Mouse (Mus musculus) inflammation-experienced regulatory T-cells, adult 6 months (primary cell): Measurements from ENCODE around the gene Cmya5. TPM values are rescaled to one million over a fixed set of nuclear protein-coding genes. Genes with fewer than 3 reads are reported as not detected.

Experiments
- polyA plus RNA-seq, 3 experiments: library from polyadenylated mRNA; unstranded; fragments of 100-300 nt; shearing (Covaris generic); gene quantifications; one replicate each; pipeline ENCODE4 v1.2.1; 2017

Gene Cmya5
- polyA plus RNA-seq, 3 experiments from 2014 or later: 0.18 to 0.74 (median 0.63) TPM

Other genes starting within 250 kb of the Cmya5 start
- 10 to 100 TPM; 17.7 to 19.1 (median 18.4) TPM for gene Tent2, start 47.7 kb upstream of the Cmya5 start, polyA plus RNA-seq
- 1 to 10 TPM; 2.4 to 4.5 (median 4.1) TPM for gene Homer1, start 154.9 kb upstream of the Cmya5 start, polyA plus RNA-seq